Mouse (Mus musculus) spleen, adult 2 months (tissue): ENCODE measurements around the gene Abcc12. TPM values are rescaled to one million over a fixed set of nuclear protein-coding genes. Genes with fewer than 3 reads are reported as not detected.

ENCODE experiments used
- DNase-seq, 2 experiments: peaks; one replicate each; pipeline versions ENCODE4 v3.0.0 to v3.0.0-alpha.2; 2012 to 2021; ENCODE audit warnings: low spot score in 2 of 2, low read depth in 1 of 2
- H3K27ac ChIP-seq: fragments of 200-500 bp; 2 replicates; pipeline ENCODE4 v1.5.1; 2012; ENCODE audit warnings: low read length, inconsistent platforms; ENCODE audit not compliant: insufficient read depth
- H3K27me3 ChIP-seq: fragments of 200-500 bp; 2 replicates; pipeline ENCODE4 v1.6.1; 2012; ENCODE audit warnings: mild to moderate bottlenecking, moderate library complexity, low read length, inconsistent platforms; ENCODE audit not compliant: control insufficient read depth, insufficient read depth
- H3K36me3 ChIP-seq: fragments of 200-500 bp; 2 replicates; pipeline ENCODE4 v1.6.1; 2012; ENCODE audit warnings: mild to moderate bottlenecking, low read length, inconsistent platforms; ENCODE audit not compliant: control insufficient read depth, insufficient read depth
- H3K4me1 ChIP-seq: fragments of 200-500 bp; 2 replicates; pipeline ENCODE4 v1.6.1; 2011; ENCODE audit warnings: inconsistent platforms; ENCODE audit not compliant: control insufficient read depth, insufficient read depth, insufficient read length
- H3K4me3 ChIP-seq: fragments of 200-500 bp; 2 replicates; pipeline ENCODE4 v1.5.1; 2011; ENCODE audit warnings: mild to moderate bottlenecking, inconsistent platforms; ENCODE audit not compliant: insufficient read depth, insufficient read length; ENCODE audit errors: extremely low read depth
- CTCF ChIP-seq: fragments of 200-500 bp; IDR thresholded peaks from 2 replicates; pipeline ENCODE4 v1.5.1; 2011; ENCODE audit warnings: mild to moderate bottlenecking, inconsistent platforms; ENCODE audit not compliant: insufficient read depth, insufficient read length, insufficient replicate concordance; ENCODE audit errors: extremely low read depth
- POLR2A ChIP-seq: fragments of 200-500 bp; IDR thresholded peaks from 2 replicates; pipeline ENCODE4 v1.6.1; 2011; ENCODE audit warnings: low read depth, low read length, inconsistent platforms
- WGBS: fragments of 180-500 bp; shearing (Covaris S2); methylation state at CpG from one replicate; pipeline ENCODE4 v1.1.7; 2018; 5-methylcytosine and 5-hydroxymethylcytosine counted together
- polyA plus RNA-seq: library from polyadenylated mRNA; depleted of rRNA; stranded (reverse); fragments of >200 nt; gene quantifications from 2 replicates; pipeline ENCODE4 v1.2.3, GENCODE M21; 2012

Gene Abcc12
- polyA plus RNA-seq, 1 experiment = 0.08 TPM

GRCm38 (mm10) chr8:86485411-86485810 is 95.1 kb downstream of the Abcc12 start:
- DNase-seq = no peak
- TF ChIP-seq CTCF (no peak), POLR2A (no peak)
- H3K4me3 ChIP-seq = no peak overlapping the region
- H3K36me3 ChIP-seq = no peaks in the 10 kb centered on the region
- H3K27ac ChIP-seq = no peak overlapping the region
- no peaks in the 10 kb centered on the region for H3K4me1 ChIP-seq
- WGBS = 85% methylated on average over 6 of the region's 6 CpGs
- H3K27me3 ChIP-seq = no peaks in the 10 kb centered on the region

GRCm38 (mm10) chr8:86484244-86484643 is 96.2 kb downstream of the Abcc12 start:
- Histone ChIP-seq H3K4me3 (no peak overlapping the region), H3K27ac (no peak overlapping the region), H3K36me3 (no peaks in the 10 kb centered on the region), H3K4me1 (no peaks in the 10 kb centered on the region), H3K27me3 (no peaks in the 10 kb centered on the region)
- TF ChIP-seq POLR2A (no peak), CTCF (no peak)
- no peak for DNase-seq

- WGBS = 82% methylated on average over 1 of the region's 1 CpGs
- Histone ChIP-seq H3K4me1 (no peaks in the 10 kb centered on the region), H3K27me3 (no peaks in the 10 kb centered on the region)
Observed at GRCm38 (mm10) chr8:86482116-86482515, 98.4 kb downstream of the Abcc12 start.

GRCm38 (mm10) chr8:86475711-86476438 is 104.6 kb downstream of the Abcc12 start:
- H3K4me3 ChIP-seq = no peak overlapping the region
- WGBS = 65% methylated on average over 9 of the region's 9 CpGs
- no peak for TF ChIP-seq POLR2A
- TF ChIP-seq CTCF = no peak
- DNase-seq = no peak
- no peaks in the 10 kb centered on the region for H3K27me3 ChIP-seq
- H3K4me1 ChIP-seq = no peaks in the 10 kb centered on the region
- no peaks in the 10 kb centered on the region for H3K36me3 ChIP-seq
- H3K27ac ChIP-seq = no peak overlapping the region

More at GRCm38 (mm10) chr8:86482116-86482515, 98.4 kb downstream of the Abcc12 start:
- TF ChIP-seq CTCF (no peak), POLR2A (no peak)
- no peak overlapping the region for H3K4me3 ChIP-seq
- no peak for DNase-seq
- no peaks in the 10 kb centered on the region for H3K36me3 ChIP-seq
- no peak overlapping the region for H3K27ac ChIP-seq

GRCm38 (mm10) chr8:86474461-86474860 is 106.0 kb downstream of the Abcc12 start:
- H3K27ac ChIP-seq = no peak overlapping the region
- 74% methylated on average over 4 of the region's 4 CpGs for WGBS
- no peaks in the 10 kb centered on the region for H3K4me1 ChIP-seq
- H3K36me3 ChIP-seq = no peaks in the 10 kb centered on the region
- no peak for DNase-seq
- H3K4me3 ChIP-seq = no peak overlapping the region
- H3K27me3 ChIP-seq = no peaks in the 10 kb centered on the region
- TF ChIP-seq CTCF (no peak), POLR2A (no peak)

GRCm38 (mm10) chr8:86473121-86473520 is 107.4 kb downstream of the Abcc12 start:
- Histone ChIP-seq H3K4me3 (no peak overlapping the region), H3K27ac (no peak overlapping the region), H3K36me3 (no peaks in the 10 kb centered on the region), H3K4me1 (no peaks in the 10 kb centered on the region), H3K27me3 (no peaks in the 10 kb centered on the region)
- no peak for TF ChIP-seq CTCF
- no peak for TF ChIP-seq POLR2A
- no peak for DNase-seq
- WGBS = 86% methylated on average over 6 of the region's 6 CpGs

GRCm38 (mm10) chr8:86470717-86471116 is 109.8 kb downstream of the Abcc12 start:
- WGBS = 84% methylated on average over 2 of the region's 2 CpGs
- Histone ChIP-seq H3K4me1 (no peaks in the 10 kb centered on the region), H3K27me3 (no peaks in the 10 kb centered on the region), H3K27ac (no peak overlapping the region), H3K4me3 (no peak overlapping the region), H3K36me3 (no peaks in the 10 kb centered on the region)
- no peak for DNase-seq
- TF ChIP-seq POLR2A (no peak), CTCF (no peak)
